Mouse (Mus musculus) CH12.LX (cell line): ENCODE results near the gene Tsga13. TPM values are rescaled to one million over a fixed set of nuclear protein-coding genes. Genes with fewer than 3 reads are reported as not detected.

Experiments
- DNase-seq: peaks from one replicate; pipeline ENCODE4 v3.0.0-alpha.2; 2013; ENCODE audit errors: extremely low read depth
- H3K27ac ChIP-seq: 2 replicates; pipeline ENCODE4 v1.5.1; 2012; ENCODE audit warnings: low read depth, mild to moderate bottlenecking, control low read depth, moderate library complexity; ENCODE audit not compliant: insufficient read depth
- H3K27me3 ChIP-seq: replicated peaks from 2 replicates; pipeline ENCODE3; 2012; ENCODE audit warnings: inconsistent platforms
- H3K36me3 ChIP-seq, 2 experiments: replicated peaks in 1 of 2; 2 replicates each; pipeline versions ENCODE3 to v1.6.1; 2012; ENCODE audit warnings: inconsistent platforms in 1 of 2, low read length in 1 of 2, mild to moderate bottlenecking in 1 of 2, mixed read lengths in 1 of 2, moderate library complexity in 1 of 2; ENCODE audit not compliant: control insufficient read depth in 1 of 2, insufficient read depth in 1 of 2
- H3K4me1 ChIP-seq, 2 experiments: 2 replicates each; pipeline ENCODE4 v1.6.1; 2012; ENCODE audit warnings: inconsistent platforms in 1 of 2, moderate library complexity in 1 of 2; ENCODE audit not compliant: insufficient read depth in 2 of 2, control insufficient read depth in 1 of 2
- H3K4me2 ChIP-seq: 2 replicates; pipeline ENCODE4 v1.6.1; 2012; ENCODE audit warnings: low read depth, mild to moderate bottlenecking, control low read depth; ENCODE audit not compliant: poor library complexity, insufficient read depth, severe bottlenecking
- H3K4me3 ChIP-seq, 3 experiments: fragments of 150-350 bp in 1 of 3; sonication (generic) in 1 of 3; replicated peaks in 1 of 3; 2 replicates each; pipeline versions ENCODE3 to v1.5.1; 2011 to 2012; ENCODE audit warnings: low read depth in 2 of 3, low read length in 2 of 3, mild to moderate bottlenecking in 2 of 3, moderate library complexity in 2 of 3, control low read depth in 1 of 3, improper control_type of control experiment in 1 of 3, inconsistent platforms in 1 of 3, mixed read lengths in 1 of 3; ENCODE audit not compliant: poor library complexity in 1 of 3
- H3K79me2 ChIP-seq: replicated peaks from 2 replicates; pipeline ENCODE4 v1.6.1; 2012; ENCODE audit warnings: mild to moderate bottlenecking, moderate library complexity; ENCODE audit not compliant: control insufficient read depth, poor library complexity, insufficient read depth, severe bottlenecking; ENCODE audit errors: extremely low read depth
- H3K9ac ChIP-seq: 2 replicates; pipeline ENCODE4 v1.6.1; 2012; ENCODE audit warnings: low read depth, mild to moderate bottlenecking, control low read depth, moderate library complexity; ENCODE audit not compliant: insufficient read depth
- H3K9me3 ChIP-seq: replicated peaks from 2 replicates; pipeline ENCODE3; 2012; ENCODE audit warnings: low read length, inconsistent platforms, mixed read lengths
- CHD2 ChIP-seq: IDR thresholded peaks from 2 replicates; pipeline ENCODE4 v1.6.1; 2011; ENCODE audit warnings: low read length, improper control_type of control experiment
- CTCF ChIP-seq, 2 experiments: IDR thresholded peaks in 1 of 2; conservative IDR thresholded peaks in 1 of 2; 2 replicates each; pipeline ENCODE4 v1.5.1; 2011 to 2012; ENCODE audit warnings: low read depth in 2 of 2, low read length in 2 of 2, improper control_type of control experiment in 1 of 2, inconsistent platforms in 1 of 2, mild to moderate bottlenecking in 1 of 2, moderate library complexity in 1 of 2
- E2F4 ChIP-seq: IDR thresholded peaks from 2 replicates; pipeline ENCODE4 v1.6.1; 2011; ENCODE audit warnings: low read depth, low read length, improper control_type of control experiment; ENCODE audit not compliant: insufficient replicate concordance
- ELF1 ChIP-seq: IDR thresholded peaks from 2 replicates; pipeline ENCODE4 v1.6.1; 2014; ENCODE audit warnings: low read depth, mild to moderate bottlenecking, inconsistent platforms, low read length, improper control_type of control experiment
- EP300 ChIP-seq: IDR thresholded peaks from 2 replicates; pipeline ENCODE4 v1.6.1; 2011; ENCODE audit warnings: low read length, improper control_type of control experiment
- ETS1 ChIP-seq: conservative IDR thresholded peaks from 2 replicates; pipeline ENCODE4 v1.6.1; 2012; ENCODE audit warnings: low read depth, mild to moderate bottlenecking, inconsistent platforms, low read length, improper control_type of control experiment, moderate library complexity
- GABPA ChIP-seq: IDR thresholded peaks from 2 replicates; pipeline ENCODE4 v1.6.1; 2012; ENCODE audit warnings: low read depth, low read length, improper control_type of control experiment, inconsistent platforms; ENCODE audit not compliant: insufficient replicate concordance
- IRF4 ChIP-seq: IDR thresholded peaks from 2 replicates; pipeline ENCODE4 v1.6.1; 2014; ENCODE audit warnings: low read depth, mild to moderate bottlenecking, inconsistent platforms, low read length, improper control_type of control experiment
- MAFK ChIP-seq: IDR thresholded peaks from 2 replicates; pipeline ENCODE4 v1.6.1; 2011; ENCODE audit warnings: low read length, improper control_type of control experiment; ENCODE audit not compliant: insufficient replicate concordance
- MAZ ChIP-seq: IDR thresholded peaks from 2 replicates; pipeline ENCODE4 v1.6.1; 2012; ENCODE audit warnings: low read depth, mild to moderate bottlenecking, inconsistent platforms, low read length, improper control_type of control experiment, moderate library complexity
- MYC ChIP-seq: IDR thresholded peaks from 2 replicates; pipeline ENCODE4 v1.6.1; 2011; ENCODE audit warnings: low read depth, mild to moderate bottlenecking, improper control_type of control experiment, low read length
- NRF1 ChIP-seq: IDR thresholded peaks from 2 replicates; pipeline ENCODE4 v1.6.1; 2014; ENCODE audit warnings: low read depth, mild to moderate bottlenecking, inconsistent platforms, low read length, improper control_type of control experiment, moderate library complexity
- POLR2A ChIP-seq: IDR thresholded peaks from 2 replicates; pipeline ENCODE4 v1.6.1; 2011; ENCODE audit warnings: low read depth, mild to moderate bottlenecking, improper control_type of control experiment, low read length
- RAD21 ChIP-seq: IDR thresholded peaks from 2 replicates; pipeline ENCODE4 v1.6.1; 2011; ENCODE audit warnings: low read depth, mild to moderate bottlenecking, low read length, improper control_type of control experiment, moderate library complexity
- SIN3A ChIP-seq: IDR thresholded peaks from 2 replicates; pipeline ENCODE4 v1.6.1; 2012; ENCODE audit warnings: low read length, improper control_type of control experiment, inconsistent platforms
- TBP ChIP-seq: conservative IDR thresholded peaks from 2 replicates; pipeline ENCODE4 v1.6.1; 2011; ENCODE audit warnings: low read depth, low read length, improper control_type of control experiment
- USF1 ChIP-seq: IDR thresholded peaks from 2 replicates; pipeline ENCODE4 v1.6.1; 2014; ENCODE audit warnings: low read depth, mild to moderate bottlenecking, inconsistent platforms, low read length, improper control_type of control experiment
- dilution Hi-C: fragments of 300-500 bp; cut with MboI; formaldehyde crosslinking; loops from 2 replicates; pipeline ENCODE4 v1.14.3; 2020; ENCODE audit warnings: low sequenced_read_pairs; ENCODE audit not compliant: extremely low pct_unique_long_range_greater_than_20kb, extremely low pct_ligation_motif_present
- in situ Hi-C: fragments of 300-500 bp; cut with MboI; formaldehyde crosslinking; loops from 3 replicates; pipeline ENCODE4 v1.14.3; 2019; ENCODE audit warnings: low sequenced_read_pairs, low pct_ligation_motif_present, low pct_unique_long_range_greater_than_20kb, mixed read lengths
- polyA plus RNA-seq: library from polyadenylated mRNA; unstranded; fragments of >175 nt; gene quantifications from 2 replicates; pipeline ENCODE4 v1.2.1, GENCODE M21; 2012; ENCODE audit warnings: low read depth; ENCODE audit not compliant: insufficient read length
- total RNA-seq, 2 experiments: library from RNA; depleted of rRNA; stranded (reverse); fragments of 300-350 nt in 1 of 2; fragments of >200 nt in 1 of 2; gene quantifications; 2 replicates each; pipeline ENCODE4 v1.2.3; 2012 to 2014

The Tsga13 gene
- total and polyA plus RNA-seq, 3 experiments: not detected

GRCm38 (mm10) chr6:30904033-30904432, 11.3 kb downstream of the Tsga13 start:
- peaks cover 0 to 9% of the 10 kb centered on the region in 2 experiments; a peak in 1 of 4 replicates for H3K4me1 ChIP-seq
- in situ Hi-C loops: no loop called here
- no peak for TF ChIP-seq ELF1
- no peak for TF ChIP-seq GABPA
- no peak for TF ChIP-seq TBP
- TF ChIP-seq, all 38 proteins: peak for 0
- H3K9me3 ChIP-seq: no peaks in the 10 kb centered on the region
- H3K4me2 ChIP-seq: no peak overlapping the region
- dilution Hi-C loops: no loop called here
- no peaks in the 10 kb centered on the region for H3K27me3 ChIP-seq
- no peak overlapping the region for H3K4me3 ChIP-seq
- no peak overlapping the region for H3K27ac ChIP-seq
- H3K36me3 ChIP-seq: no peaks in the 10 kb centered on the region
- H3K79me2 ChIP-seq: no peaks in the 10 kb centered on the region
- no peak for DNase-seq
- H3K9ac ChIP-seq: no peak overlapping the region

GRCm38 (mm10) chr6:30897520-30897919, 17.9 kb downstream of the Tsga13 start:
- no peak for DNase-seq
- dilution Hi-C loops: no loop called here
- Histone ChIP-seq H3K27ac (no peak overlapping the region), H3K27me3 (no peaks in the 10 kb centered on the region), H3K36me3 (peaks cover 0 to 2% of the 10 kb centered on the region in 2 experiments), H3K4me2 (peak overlapping the region; percentile 38; the same call in 1 of the 2 replicates), H3K9ac (no peak overlapping the region), H3K4me1 (peaks cover 0 to 20% of the 10 kb centered on the region in 2 experiments; a peak in 2 of 4 replicates), H3K9me3 (no peaks in the 10 kb centered on the region), H3K4me3 (no peak overlapping the region), H3K79me2 (peaks cover 3% of the 10 kb centered on the region; the same call in 1 of the 2 replicates)
- in situ Hi-C loops: no loop called here
- no peak for TF ChIP-seq CTCF (conservative IDR thresholded peaks at IDR 0.05 in 1 of 2, IDR thresholded peaks at IDR 0.05 in 1 of 2; ENCODE audit: low read depth in 2 of 2, low read length in 2 of 2)
- no peak for TF ChIP-seq SIN3A
- no peak for TF ChIP-seq GABPA
- TF ChIP-seq EP300: no peak
- TF ChIP-seq MYC: no peak
- no peak for TF ChIP-seq E2F4
- no peak for TF ChIP-seq RAD21
- no peak for TF ChIP-seq MAFK
- TF ChIP-seq IRF4: no peak
- TF ChIP-seq ETS1: no peak
- no peak for TF ChIP-seq USF1
- no peak for TF ChIP-seq CHD2
- no peak for TF ChIP-seq MAZ
- TF ChIP-seq NRF1: no peak
- TF ChIP-seq POLR2A: no peak
